Mouse (Mus musculus) heart, embryonic 11.5 days (tissue): ENCODE measurements at regions not wholly inside any gene's neighbourhood (a gene's known extent, or its start where the extent isn't known, plus 50 kb on each side); places are given as distances from the start of the nearest gene placed in this dataset.

ENCODE experiments used
- ATAC-seq: fragments of 200-750 bp; cut with Nextera tagmentation; replicated peaks from 2 replicates; pipeline ENCODE4 v1.8.0; 2017; ENCODE audit warnings: moderate library complexity; ENCODE audit not compliant: insufficient number of reproducible peaks, low FRiP score, low TSS enrichment
- H3K27ac ChIP-seq: fragments of 300-500 bp; sonication (generic); 2 replicates; pipeline ENCODE4 v1.5.1; 2014; ENCODE audit warnings: mild to moderate bottlenecking, low read depth, low read length
- H3K27me3 ChIP-seq: fragments of 300-500 bp; sonication (generic); 2 replicates; pipeline ENCODE4 v1.6.1; 2014; ENCODE audit warnings: mild to moderate bottlenecking, low read length, mixed read lengths; ENCODE audit not compliant: control insufficient read depth, insufficient read depth
- H3K36me3 ChIP-seq: fragments of 300-500 bp; sonication (generic); 2 replicates; pipeline ENCODE4 v1.6.1; 2014; ENCODE audit warnings: mild to moderate bottlenecking, low read length, moderate library complexity, mixed read lengths; ENCODE audit not compliant: control insufficient read depth, insufficient read depth
- H3K4me1 ChIP-seq: fragments of 300-500 bp; sonication (generic); 2 replicates; pipeline ENCODE4 v1.6.1; 2014; ENCODE audit warnings: low read length; ENCODE audit not compliant: control insufficient read depth, insufficient read depth
- H3K4me2 ChIP-seq: fragments of 300-500 bp; sonication (generic); 2 replicates; pipeline ENCODE4 v1.6.1; 2014; ENCODE audit warnings: mild to moderate bottlenecking, moderate library complexity
- H3K4me3 ChIP-seq: fragments of 300-500 bp; sonication (generic); 2 replicates; pipeline ENCODE4 v1.5.1; 2014; ENCODE audit warnings: low read depth, low read length
- H3K9ac ChIP-seq: fragments of 300-500 bp; sonication (generic); 2 replicates; pipeline ENCODE4 v1.6.1; 2014; ENCODE audit warnings: mild to moderate bottlenecking, low read depth, low read length, moderate library complexity
- H3K9me3 ChIP-seq: fragments of 300-500 bp; sonication (generic); replicated peaks from 2 replicates; pipeline ENCODE4 v1.6.1; 2016; ENCODE audit warnings: low read length; ENCODE audit not compliant: control insufficient read depth
- WGBS: fragments of 180-500 bp; shearing (Covaris S2); extraction: QIAGEN DNeasy Blood & Tissue Kit; methylation state at CpG from one replicate; pipeline ENCODE4 v1.1.7; 2014; ENCODE audit not compliant: insufficient replicate concordance; 5-methylcytosine and 5-hydroxymethylcytosine counted together

DNA sequence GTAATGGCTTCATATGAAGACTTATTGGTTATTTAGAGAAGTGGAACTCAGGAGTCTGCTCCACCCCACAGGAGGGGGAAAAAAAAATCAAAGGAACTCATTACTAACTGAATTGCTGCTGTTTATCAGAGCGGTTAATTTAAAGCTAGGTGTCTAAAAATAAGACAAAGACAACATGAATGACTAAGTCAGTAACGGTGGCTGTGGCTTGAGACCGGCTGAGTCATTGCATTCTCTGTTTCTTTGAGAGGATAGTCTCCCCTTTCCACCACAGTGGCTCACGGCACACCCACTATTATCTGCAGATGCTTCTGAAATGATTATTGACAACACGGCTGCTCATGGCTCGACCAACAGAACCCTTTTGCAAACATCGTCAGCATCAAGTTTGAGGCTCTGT lies 147.2 kb downstream of the Pten start:
- Histone ChIP-seq H3K4me3 (no peak overlapping the region), H3K9ac (no peak overlapping the region), H3K36me3 (no peaks in the 10 kb centered on the region), H3K27ac (no peak overlapping the region), H3K9me3 (no peaks in the 10 kb centered on the region), H3K4me2 (no peak overlapping the region), H3K27me3 (no peaks in the 10 kb centered on the region), H3K4me1 (peaks cover 10% of the 10 kb centered on the region)
- 66% methylated on average over 7 of the region's 7 CpGs for WGBS
- no peak for ATAC-seq

GRCm38 (mm10) chr19:32905901-32906431 lies 148.7 kb downstream of the Pten start:
- Histone ChIP-seq H3K9me3 (no peaks in the 10 kb centered on the region), H3K4me1 (peaks cover 10% of the 10 kb centered on the region), H3K4me2 (peak overlapping the region; percentile 34), H3K27me3 (no peaks in the 10 kb centered on the region), H3K9ac (no peak overlapping the region), H3K27ac (no peak overlapping the region), H3K36me3 (no peaks in the 10 kb centered on the region), H3K4me3 (no peak overlapping the region)
- no peak for ATAC-seq
- 27% methylated on average over 8 of the region's 8 CpGs for WGBS

DNA sequence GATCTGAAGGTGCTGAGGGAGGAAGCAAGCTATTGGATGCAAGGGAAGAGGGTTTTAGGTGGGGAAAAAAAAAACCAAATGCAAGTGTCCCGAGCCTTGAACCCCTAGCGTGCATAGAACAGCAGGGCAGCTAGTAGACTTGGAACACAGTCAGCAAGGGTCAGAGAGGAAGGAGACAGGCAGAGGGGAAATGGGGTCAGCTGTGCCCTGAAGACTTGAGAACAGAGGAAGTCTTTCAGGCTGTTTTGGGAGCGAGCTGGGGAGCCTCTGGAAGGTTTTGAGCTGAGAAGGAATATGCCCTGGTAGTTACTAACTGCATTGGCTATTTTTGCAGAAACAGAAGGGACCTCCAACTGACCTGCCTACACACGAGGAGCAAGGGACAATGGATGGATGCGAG lies 149.5 kb downstream of the Pten start:
- Histone ChIP-seq H3K36me3 (no peaks in the 10 kb centered on the region), H3K27me3 (no peaks in the 10 kb centered on the region), H3K4me2 (no peak overlapping the region), H3K9me3 (no peaks in the 10 kb centered on the region), H3K9ac (no peak overlapping the region), H3K4me1 (peaks cover 10% of the 10 kb centered on the region), H3K27ac (no peak overlapping the region), H3K4me3 (no peak overlapping the region)
- ATAC-seq, result no peak
- 60% methylated on average over 5 of the region's 5 CpGs for WGBS

- H3K9me3 ChIP-seq, result no peaks in the 10 kb centered on the region
- no peaks in the 10 kb centered on the region for H3K27me3 ChIP-seq
- H3K36me3 ChIP-seq, result no peaks in the 10 kb centered on the region
- no peak for ATAC-seq
- WGBS, result 61% methylated on average over 4 of the region's 4 CpGs
- H3K4me2 ChIP-seq, result no peak overlapping the region
- H3K4me1 ChIP-seq, result peaks cover 13% of the 10 kb centered on the region
- no peak overlapping the region for H3K4me3 ChIP-seq
- no peak overlapping the region for H3K27ac ChIP-seq
- H3K9ac ChIP-seq, result no peak overlapping the region
These were observed 152.8 kb downstream of the Pten start for GRCm38 (mm10) chr19:32910050-32910462.

GRCm38 (mm10) chr19:32912323-32912722 lies 155.0 kb downstream of the Pten start:
- Histone ChIP-seq H3K4me1 (0 out of 2 replicates have a peak, but pooled peaks cover 7% of the 10 kb centered on the region), H3K27me3 (no peaks in the 10 kb centered on the region), H3K9me3 (no peaks in the 10 kb centered on the region), H3K4me3 (no peak overlapping the region), H3K27ac (no peak overlapping the region), H3K36me3 (no peaks in the 10 kb centered on the region), H3K9ac (no peak overlapping the region), H3K4me2 (no peak overlapping the region)
- WGBS, result 84% methylated on average over 3 of the region's 3 CpGs
- ATAC-seq, result no peak

GRCm38 (mm10) chr19:32916507-32917280 lies 159.4 kb downstream of the Pten start:
- WGBS, result 76% methylated on average over 8 of the region's 8 CpGs
- Histone ChIP-seq H3K36me3 (no peaks in the 10 kb centered on the region), H3K4me2 (no peak overlapping the region), H3K4me3 (no peak overlapping the region), H3K9ac (no peak overlapping the region), H3K4me1 (0 out of 2 replicates have a peak, but pooled peaks cover 7% of the 10 kb centered on the region), H3K9me3 (no peaks in the 10 kb centered on the region), H3K27me3 (no peaks in the 10 kb centered on the region), H3K27ac (no peak overlapping the region)
- no peak for ATAC-seq

DNA sequence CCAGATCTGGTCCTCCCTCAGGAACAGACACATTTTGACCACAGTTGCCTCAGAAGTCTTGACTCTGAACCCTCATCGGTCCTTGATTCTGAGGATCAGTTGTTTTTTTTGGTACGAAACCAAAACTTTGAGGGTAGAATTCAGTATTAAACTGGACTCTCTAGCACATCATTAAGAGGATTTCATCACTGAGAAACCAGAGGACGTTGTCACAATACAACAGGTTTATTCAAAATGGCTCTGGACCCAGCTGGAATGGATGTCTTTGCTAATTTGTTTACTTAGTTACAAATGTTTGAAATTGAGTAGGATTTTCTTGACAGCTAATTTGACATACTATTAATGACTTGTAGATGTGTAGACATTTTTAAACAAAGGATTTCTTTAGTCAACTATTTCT lies 163.7 kb downstream of the Pten start:
- ATAC-seq, result no peak
- WGBS, result 80% methylated on average over 3 of the region's 3 CpGs

DNA sequence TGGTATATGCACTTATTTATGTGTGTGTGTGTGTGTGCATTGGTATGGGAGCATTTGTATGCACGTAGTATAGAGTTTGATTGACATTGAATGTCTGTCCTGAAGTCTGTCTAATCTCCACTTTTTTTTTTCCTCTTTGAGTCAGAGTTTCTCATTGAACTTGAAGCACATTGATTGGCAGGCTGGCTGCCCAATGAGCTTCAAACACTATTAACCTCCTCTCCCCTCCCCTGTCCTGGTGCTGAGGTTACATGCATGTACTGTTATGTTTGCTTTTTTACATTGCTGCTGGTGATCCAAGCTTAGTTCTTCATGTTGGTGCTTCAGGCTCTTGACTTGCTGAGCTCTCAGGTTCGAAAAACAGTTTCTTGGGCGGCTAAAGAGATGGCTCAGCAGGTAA lies 166.6 kb downstream of the Pten start:
- Histone ChIP-seq H3K9ac (no peak overlapping the region), H3K4me3 (no peak overlapping the region), H3K27me3 (no peaks in the 10 kb centered on the region), H3K27ac (no peak overlapping the region), H3K4me1 (no peaks in the 10 kb centered on the region), H3K9me3 (no peaks in the 10 kb centered on the region), H3K4me2 (no peak overlapping the region), H3K36me3 (no peaks in the 10 kb centered on the region)
- 82% methylated on average over 3 of the region's 3 CpGs for WGBS
- no peak for ATAC-seq

More for the DNA sequence above, 163.7 kb downstream of the Pten start:
- Histone ChIP-seq H3K4me3 (no peak overlapping the region), H3K27me3 (no peaks in the 10 kb centered on the region), H3K9me3 (no peaks in the 10 kb centered on the region), H3K36me3 (no peaks in the 10 kb centered on the region), H3K4me2 (no peak overlapping the region), H3K9ac (no peak overlapping the region), H3K4me1 (no peaks in the 10 kb centered on the region), H3K27ac (no peak overlapping the region)
